Mouse (Mus musculus) frontal cortex, postnatal 14 days (tissue): ENCODE measurements at regions not wholly inside any gene's neighbourhood (a gene's known extent, or its start where the extent isn't known, plus 50 kb on each side); places are given as distances from the start of the nearest gene placed in this dataset.

Experiments
- DNase-seq, 2 experiments: peaks; one replicate each; pipeline ENCODE4 v3.0.0; 2022; ENCODE audit warnings: low spot score in 2 of 2

DNA sequence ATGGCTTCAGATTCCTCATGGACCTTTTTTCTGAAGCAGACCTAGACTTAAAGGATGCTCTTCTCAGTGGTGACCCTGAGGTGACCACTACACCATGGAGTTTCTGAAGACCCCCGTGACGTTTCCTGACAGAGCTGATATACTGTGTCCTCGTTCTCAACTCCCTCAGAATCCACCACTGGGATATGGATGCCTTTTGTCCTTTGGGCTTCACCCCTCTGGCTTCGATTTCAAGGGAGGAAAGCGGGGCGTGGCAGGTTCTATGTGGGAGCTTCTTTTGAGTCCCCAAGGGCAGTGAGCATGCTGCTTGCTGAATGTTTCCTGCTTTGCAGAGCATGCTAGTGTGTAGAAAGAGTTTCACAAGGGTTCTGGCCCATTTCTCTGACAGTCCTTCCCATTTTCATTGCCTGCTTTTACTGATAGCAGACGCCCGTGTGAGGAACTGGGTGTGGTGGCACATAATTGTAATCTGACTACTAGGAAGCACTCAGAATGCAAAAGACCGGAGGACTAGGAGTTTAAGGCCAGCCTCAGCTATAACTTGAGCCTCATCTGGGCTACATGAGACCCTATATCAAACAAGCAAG is 204.0 kb upstream of the Id2 start:
- DNase-seq, result no peak

DNA sequence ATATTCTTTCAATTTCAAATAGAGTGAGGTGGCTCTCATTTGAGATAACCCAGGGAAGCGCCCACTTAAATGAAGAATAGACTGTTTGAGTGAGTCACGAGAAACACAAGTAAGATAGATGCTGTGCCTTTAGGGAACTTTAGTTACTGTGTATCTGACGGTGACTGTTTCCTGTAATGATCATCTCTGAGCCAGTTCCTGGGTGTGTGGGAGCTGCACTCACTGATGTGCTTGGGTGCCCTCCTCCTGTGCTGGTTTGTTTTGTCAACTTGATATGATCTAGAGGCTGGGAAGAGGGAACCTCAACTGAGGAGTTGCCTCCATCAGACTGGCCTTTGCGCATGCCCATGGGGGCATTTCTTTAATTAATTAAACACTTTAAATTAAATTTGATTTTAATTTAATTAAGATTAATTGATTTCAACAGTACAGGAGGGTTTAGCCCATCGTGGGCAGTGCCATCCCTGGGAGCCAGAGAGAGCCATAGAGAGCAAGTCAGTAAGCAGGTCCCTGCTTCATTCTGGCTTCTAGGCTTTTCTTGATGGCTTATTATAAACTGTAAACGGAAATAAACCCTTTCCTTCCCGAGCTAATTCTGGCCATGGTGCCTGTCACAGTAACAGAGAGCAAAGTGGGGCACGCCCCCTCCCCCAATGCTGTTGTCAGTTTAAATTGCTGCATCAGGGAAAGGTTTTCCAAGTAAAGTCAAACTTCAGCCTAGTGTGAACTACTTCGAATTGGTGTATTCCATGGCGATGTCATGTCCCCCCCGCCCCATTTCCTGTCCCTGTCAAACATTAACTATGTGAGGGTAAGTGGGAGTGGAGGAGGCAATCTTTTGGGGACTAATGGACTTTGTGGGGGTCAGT is 202.9 kb upstream of the Id2 start:
- DNase-seq, result no peak

DNA sequence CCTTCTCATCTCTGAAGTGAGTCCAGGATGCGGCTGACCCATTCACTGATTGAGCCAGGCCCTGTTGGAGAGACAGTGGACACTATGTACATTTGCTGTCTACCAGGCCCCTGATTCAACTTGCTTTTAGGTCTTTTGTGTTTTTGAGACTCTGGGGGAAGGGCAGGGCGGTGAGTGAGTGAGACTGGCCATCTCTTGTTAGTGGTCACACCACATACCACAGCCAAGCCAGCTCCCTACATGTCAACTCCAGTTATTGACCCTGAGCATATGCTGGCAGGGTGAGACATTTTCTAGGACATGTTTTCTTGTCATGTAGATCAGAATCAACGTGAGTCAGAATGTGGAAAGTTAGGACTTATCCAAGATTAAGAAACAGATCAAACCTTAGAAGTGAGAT is 201.8 kb upstream of the Id2 start:
- DNase-seq, result no peak

DNA sequence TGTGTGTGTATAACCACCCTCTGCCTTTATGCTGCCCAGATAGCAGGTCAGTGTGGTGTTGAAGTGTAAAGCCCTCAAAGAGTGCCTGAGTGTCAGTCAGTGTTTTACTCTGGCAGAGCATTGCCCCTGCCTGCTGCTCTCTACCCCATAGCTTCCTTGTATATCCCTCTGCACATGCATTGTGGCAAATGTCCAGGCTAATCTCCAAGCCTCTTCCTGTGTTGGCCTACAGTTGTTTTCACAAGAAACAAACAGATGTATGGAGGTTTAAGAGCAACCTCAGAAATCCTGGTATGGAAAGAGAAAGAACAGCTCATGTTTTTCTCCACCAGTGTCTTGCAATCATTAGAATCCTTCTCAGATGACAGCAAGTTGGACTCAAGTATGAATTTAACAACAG is 201.0 kb upstream of the Id2 start:
- DNase-seq, result no peak

DNA sequence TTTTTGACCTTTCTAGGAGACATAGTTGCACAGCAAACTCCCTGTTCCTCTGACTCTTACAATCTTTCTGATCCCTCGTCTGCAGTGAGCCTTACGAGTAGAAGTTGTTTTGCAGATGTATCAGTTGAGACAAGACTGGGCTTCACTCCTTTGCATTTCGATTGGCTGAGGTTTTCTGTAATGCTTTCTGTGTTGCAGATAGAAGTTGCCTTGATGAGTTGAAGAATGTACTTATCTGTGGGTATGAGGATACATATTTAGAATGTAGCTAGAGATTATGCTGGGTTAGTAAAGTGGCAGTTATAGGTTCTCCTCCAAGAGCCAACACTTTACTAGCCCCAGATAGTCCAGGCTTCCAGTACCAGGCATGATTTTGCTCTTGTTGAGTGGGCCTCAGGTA is 199.7 kb upstream of the Id2 start:
- no peak for DNase-seq

DNA sequence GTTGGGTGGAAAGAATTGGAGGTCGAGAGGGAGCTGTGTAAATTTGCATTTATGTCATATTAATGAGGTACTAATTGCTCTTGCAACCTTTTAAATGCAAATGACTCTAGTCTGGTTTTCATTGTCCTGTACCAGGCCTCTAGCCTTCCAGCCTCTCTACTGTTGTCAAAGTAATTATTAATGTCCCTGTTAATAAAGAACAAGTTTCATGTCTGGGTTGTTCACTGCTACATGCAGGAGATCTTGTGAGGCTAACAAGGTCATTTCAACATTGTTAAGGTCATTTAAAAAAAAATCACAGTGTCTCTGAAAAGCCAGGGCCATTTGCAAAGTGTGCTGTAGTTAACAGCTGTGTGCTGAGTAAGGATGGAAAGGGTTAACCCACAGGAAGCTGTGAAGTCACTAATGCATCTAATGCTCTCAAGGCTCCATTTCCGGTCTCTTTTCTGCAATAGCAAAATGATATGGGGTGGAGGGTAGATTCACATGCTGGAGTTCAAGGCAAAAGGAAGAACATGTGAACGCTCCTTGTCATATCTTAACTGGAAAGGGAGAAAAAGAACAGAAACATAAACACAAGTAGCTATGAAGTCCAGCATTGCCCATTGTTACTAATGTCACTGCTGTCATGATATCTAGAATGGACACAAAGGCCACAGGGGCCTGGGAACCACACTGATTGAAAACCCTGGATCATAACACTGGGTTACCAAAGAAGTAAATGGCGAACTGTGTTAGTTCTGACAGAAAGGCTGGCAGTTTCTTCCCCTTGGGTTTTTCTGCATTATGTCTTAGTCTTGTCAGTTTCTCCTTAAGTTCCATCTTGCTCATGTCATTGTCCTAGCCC is 197.5 kb upstream of the Id2 start:
- no peak for DNase-seq

DNA sequence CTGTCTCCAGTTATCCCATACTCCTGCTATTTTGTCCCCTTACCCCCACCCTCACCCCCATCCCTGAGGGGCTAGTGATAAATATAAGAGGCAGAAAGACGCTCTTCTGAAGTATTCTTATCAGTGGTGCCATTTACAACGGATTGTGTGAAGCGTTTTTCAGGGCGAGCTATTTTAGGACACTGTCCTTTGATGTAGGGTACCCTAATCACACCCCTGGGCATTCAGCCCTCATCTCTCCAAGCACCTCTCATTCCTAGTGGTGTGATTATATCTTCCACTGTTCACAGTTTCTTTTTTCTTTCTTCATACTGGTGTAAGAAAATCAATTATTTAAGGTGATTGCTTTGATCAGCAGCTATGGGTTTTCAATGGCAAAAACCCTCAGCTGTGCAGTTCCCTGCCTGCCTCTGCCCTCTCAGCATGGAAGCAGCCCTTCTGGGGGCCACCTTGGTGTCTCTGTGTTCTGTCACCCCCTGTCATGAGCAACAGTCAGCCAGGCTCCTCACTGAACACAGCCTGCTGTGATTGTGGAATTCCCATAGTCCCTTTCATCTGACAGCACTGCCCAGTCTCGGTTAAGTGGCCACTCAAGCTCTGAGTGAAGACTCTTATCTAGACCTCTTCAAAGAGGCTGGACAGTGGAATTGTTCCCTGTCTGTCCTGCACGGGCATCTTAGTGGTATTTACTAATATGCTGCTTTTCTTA is 196.7 kb upstream of the Id2 start:
- DNase-seq, result no peak

DNA sequence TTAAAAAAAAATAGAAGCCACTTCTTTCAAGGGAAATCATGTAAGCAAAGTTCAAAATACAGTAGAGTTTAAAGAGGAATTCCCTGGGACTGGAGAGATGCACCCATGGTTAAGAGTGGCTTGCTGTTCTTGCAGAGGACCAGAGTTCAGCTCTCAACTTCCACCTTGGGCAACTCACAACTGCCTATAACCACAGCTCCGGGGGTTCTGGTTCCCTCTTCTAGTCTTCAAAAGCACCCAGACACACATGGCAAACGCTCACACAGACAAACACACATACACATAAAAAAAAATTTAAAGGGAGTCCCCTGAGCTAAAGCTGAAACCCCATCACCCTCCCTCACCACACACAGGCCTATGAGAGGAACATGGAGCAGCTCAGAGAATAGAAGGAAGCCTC is 192.4 kb upstream of the Id2 start:
- no peak for DNase-seq

DNA sequence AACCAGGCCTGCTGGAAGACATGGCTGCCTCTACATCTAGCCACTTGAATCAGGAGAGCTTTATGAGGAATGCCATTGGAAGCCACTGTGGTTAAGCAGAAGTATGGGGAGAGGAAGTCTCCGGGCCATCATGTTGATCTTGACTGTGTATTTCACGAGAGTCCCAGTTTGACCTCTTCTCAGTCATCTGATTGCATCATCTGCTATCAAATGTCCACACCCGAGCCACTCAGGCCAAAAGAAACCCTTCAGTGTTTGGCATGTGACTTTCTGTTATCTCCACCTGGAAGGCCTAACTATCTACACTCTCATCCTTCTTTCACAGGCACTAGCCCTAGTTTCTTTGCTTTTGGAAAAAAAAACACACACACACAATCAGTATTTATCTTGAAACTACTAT is 186.9 kb upstream of the Id2 start:
- no peak for DNase-seq

DNA sequence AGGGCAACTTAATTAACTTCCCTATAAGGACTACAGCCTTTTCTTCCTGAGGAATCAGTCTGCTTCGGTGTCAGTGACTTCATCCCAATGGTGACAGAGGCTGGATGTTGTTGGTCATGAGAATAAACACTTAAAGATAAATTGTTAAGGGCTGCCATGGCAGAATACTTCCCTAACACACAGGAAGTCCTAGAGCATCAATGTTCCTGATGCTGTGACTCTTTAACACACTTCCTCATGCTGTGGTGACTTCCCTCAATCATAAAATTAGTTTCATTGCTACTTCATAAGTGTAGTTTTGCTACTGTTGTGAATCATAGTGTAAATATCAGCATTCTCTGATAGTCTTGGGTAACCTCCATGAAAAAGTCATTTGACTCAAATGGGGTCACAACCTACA is 184.5 kb upstream of the Id2 start:
- DNase-seq, result no peak

DNA sequence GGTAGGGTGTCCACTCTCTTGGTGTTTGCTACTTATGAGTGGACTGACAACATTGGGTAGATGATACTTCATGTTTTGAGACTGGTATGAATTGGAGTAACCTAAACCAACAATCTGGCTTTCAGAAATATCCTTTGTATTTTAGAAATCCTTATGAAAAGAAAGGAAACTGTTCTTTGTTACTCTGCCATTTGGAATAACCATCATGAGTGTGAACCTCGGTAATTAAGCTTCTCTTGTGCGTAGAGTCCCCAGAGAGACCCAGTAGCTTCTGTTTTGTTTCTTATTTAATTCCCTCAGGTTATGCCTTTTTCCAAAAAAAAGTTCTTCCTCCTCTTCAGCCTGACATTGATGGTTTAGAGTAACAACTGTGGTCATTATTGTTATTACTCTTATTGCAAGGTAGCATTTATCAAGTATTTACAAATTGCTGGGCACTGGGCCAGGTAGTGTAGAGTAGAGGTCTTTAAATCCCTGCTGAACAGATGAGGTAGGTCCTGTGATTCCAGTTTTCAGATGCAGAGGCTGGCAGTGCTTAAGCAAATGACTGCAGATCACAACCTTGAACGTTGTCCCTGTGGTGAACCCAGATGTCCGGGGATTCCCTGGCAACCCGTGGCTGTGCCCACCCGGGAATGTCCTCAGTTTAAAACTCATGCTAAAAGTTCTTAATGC is 176.8 kb upstream of the Id2 start:
- no peak for DNase-seq

DNA sequence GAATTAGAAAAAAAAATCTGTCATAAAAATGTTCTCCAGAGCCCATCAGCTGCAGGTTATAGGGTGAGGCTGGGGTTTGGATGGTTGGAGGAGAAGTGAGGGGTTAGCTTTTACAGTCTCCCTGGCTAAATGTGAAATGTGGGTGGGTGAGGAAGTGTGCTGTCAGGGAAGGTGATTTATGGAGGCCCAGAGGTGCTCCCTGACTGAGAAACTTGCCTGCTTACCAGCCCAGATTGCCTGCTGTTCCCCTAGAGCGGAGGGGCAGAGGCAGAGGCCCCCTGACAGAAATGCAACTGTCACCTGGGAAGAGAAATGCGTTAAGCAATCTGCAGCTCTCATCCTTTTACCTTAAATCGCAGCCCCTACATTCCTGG is 175.8 kb upstream of the Id2 start:
- DNase-seq, result no peak

DNA sequence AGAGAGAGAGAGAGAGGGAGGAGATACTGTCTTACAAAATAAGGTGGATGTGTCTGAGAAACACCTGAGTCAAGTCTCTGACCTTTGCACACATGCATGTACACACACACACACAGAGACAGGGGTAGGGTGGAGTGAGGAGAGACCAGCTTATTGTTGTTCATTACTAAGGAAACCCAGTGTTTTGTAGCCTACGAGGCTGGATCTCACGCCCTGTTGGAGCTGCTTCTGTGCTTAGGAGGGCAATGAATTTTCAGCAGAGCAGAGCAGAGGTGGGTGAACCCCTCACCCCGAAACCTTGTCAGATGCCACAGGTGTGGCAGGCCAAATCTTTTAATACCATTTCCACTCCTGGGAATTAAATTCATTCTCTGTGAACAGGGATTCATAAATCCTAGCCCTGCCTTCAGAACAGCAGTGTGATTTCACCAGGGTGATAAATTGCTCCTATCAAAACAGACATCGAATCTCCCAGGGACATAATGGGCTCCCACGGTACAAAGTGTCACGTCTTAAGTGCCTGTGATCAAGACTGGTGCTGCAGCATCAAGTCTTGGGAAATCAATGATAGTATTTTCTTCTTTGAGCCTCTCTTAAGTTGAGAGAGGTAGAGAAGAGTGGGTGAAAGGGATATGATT is 175.3 kb upstream of the Id2 start:
- DNase-seq, result no peak

DNA sequence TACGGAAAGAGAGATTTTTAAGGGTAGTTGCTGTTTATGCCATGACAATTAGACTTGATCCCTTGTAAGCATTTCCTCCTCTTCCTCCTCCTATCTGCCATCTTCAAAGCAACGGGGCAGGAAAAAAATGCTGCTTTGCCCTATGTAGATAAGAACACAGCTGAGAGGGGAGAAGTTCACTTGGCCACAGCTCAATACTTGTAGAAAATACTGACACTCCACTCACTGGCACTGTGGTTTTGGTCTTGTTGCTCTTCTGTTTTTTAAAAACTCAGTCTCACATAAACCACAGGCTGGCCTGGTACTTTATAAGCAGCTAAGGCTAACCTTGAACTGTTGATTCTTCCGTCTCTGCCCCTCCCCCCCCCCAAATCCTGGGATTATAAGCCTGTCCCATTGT is 172.9 kb upstream of the Id2 start:
- no peak for DNase-seq

DNA sequence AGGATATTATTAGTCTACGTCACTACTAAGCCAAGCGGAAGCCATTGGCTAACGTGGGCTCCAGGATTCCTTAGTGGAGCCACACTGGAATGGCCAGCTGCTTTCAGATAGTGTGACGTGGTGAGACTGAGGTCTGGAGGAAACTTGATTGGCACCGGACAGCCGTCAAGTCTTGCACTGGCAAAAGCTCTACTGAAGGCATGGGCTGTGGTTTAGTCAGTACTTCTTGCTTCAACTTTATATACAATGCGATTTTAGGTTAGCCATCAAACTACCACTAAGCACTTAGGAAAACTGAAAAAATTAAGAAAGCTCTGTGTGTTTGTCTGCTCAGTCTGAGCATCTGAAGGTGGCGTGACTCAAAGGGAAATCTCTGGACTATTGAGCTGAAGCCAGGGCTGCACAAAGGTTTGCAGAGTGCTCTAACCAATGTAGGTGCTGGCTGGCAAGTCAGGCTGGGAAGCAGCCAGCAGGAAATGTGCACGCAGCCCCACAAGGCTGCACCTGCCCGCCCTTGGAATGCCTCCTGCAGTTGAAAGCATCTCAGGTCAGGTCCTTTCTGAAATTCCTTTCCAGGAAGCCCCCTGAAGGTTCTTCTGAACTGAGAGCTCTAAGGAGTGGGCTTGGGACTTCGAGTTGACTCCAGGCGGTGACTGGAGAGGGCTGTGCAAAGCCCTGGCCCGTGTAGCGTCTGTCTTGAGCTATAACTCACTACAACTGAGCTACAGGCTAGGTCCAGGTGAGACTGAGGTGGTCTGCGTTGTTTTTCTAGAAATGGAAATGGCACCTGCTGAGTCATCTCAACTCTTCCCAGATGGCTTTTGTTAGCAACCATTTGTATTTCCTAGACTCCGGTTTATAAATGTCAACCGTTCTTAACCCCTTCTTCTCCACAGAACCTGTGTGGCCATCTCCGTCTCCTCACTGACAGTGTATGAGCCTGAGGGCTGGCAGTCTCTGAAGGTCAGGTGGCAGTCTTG is 172.2 kb upstream of the Id2 start:
- DNase-seq, result no peak

DNA sequence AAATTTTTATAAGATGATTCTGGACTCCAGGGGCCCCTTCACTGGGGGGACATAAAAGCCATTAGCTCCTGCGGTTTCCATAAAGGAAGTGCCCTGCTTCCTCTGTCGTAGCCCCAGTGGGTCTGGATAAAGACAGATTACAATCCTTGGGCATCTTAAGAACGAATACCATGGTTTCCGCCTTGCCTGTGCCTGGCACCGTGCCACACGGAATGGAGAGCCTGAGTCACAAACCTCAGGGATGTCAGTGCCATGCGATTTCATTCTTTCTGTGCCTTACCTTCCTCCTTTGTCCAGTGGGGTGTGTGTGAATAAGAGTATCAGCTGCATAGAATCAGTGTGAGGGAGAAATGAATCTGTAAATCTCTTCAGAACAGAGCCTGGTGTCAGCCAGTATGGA is 171.4 kb upstream of the Id2 start:
- DNase-seq, result no peak

DNA sequence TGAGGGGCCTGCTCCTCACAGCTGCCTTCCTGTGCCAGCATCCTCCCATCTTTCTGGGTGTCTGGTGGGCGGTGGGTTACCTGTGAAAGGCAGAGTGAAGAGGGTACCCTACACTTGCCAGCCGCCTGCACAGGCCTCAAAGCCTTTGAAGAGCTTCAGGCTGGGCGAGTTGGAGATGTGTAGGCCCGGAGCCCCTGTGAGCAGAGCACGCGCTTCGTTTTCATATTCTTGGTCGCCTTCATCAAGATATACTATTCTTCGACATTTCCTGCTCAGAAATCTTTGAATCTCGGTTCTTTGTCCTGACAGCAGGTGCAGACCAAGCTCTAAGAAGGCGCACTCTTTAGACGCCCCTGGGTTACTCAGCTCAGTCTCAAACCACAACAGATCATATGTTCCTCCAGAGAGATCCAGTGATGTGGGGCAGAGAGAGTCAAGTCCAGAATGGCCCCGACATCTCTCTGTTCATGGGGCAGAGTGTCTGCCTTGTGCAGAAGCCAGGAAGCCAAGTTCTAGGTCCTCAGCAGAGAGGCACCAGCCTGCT is 170.7 kb upstream of the Id2 start:
- DNase-seq, result no peak

DNA sequence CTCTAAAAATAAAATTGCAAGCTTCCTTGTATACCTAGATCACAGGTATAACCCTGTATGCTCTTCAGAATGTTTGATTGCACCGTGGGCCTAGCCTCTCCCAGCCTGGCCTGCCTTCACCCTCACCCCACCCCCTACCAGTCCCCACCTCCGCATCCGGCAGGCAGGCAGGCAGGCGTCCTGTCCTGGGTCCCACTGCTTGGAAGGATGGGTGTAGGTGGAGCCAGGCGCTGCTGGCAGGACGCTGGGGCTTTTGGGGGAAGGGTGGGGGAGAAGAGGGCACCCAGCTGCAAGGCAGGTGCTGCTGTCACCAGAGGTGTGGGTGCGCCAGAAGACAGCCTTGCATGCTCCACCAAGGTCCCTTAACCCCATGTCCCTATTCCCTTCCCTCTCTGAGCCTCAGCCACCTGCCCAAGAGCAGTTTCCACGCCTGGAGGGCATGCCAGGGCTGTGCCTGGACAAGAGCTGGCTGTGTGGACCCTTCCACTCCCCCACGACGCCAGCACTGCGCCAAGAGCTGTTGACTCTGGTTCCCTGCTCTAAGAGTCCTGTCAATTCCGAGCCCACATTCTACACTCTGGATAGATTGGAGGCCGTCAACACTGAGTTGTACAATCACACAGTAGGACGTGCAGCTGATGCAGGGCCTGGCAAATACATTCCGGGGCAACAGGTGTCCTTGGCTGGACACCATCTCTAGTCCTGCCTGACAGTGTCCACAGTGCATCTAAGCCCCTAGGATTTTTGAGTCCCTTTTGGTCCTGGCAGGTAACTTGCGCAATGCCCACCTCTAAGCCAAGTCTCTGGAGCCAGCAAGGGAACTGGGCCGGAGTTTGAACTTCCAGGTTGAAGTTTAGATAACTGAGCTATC is 170.0 kb upstream of the Id2 start:
- no peak for DNase-seq
